Mouse (Mus musculus): ENCODE data around the gene Rpusd1.
"Not testable (repeated sequence)": the region's sequence is repeated elsewhere in the genome, so short reads cannot be mapped to it uniquely, and the experiment has no call there.

The Rpusd1 gene

GRCm38 (mm10) chr17:25735745-25736144 is 8.3 kb downstream of the Rpusd1 start, which contains the start of gene Mslnl:
TSS of gene Mslnl (plus strand) at chr17:25736042.
- DNase-seq (ENCODE audit: extremely low spot score, low read depth, low spot score): no peak

- DNase-seq (ENCODE audit: extremely low spot score, low read depth, low spot score): no peak
Measured at GRCm38 (mm10) chr17:25738861-25739260, 11.4 kb downstream of the Rpusd1 start.

GRCm38 (mm10) chr17:25741471-25741870 is 14.0 kb downstream of the Rpusd1 start:
- DNase-seq (ENCODE audit: extremely low spot score, low read depth, low spot score): not testable (repeated sequence)

- DNase-seq (ENCODE audit: extremely low spot score, low read depth, low spot score): no peak
Measured at GRCm38 (mm10) chr17:25743831-25744230, 16.4 kb downstream of the Rpusd1 start.

GRCm38 (mm10) chr17:25744311-25744710 is 16.8 kb downstream of the Rpusd1 start:
- DNase-seq (ENCODE audit: extremely low spot score, low read depth, low spot score): no peak

- DNase-seq (ENCODE audit: extremely low spot score, low read depth, low spot score): no peak
Measured at GRCm38 (mm10) chr17:25748238-25748637, 20.8 kb downstream of the Rpusd1 start.

GRCm38 (mm10) chr17:25749314-25749713 is 21.8 kb downstream of the Rpusd1 start:
- DNase-seq (ENCODE audit: extremely low spot score, low read depth, low spot score): no peak

- DNase-seq (ENCODE audit: extremely low spot score, low read depth, low spot score): no peak
Measured at GRCm38 (mm10) chr17:25751446-25751845, 24.0 kb downstream of the Rpusd1 start.

- no peak for DNase-seq (ENCODE audit: extremely low spot score, low read depth, low spot score)
Measured at GRCm38 (mm10) chr17:25754241-25754640, 26.8 kb downstream of the Rpusd1 start, which contains the start of gene Msln. TSS of gene Msln (minus strand) at chr17:25754378.

- DNase-seq (ENCODE audit: extremely low spot score, low read depth, low spot score): no peak
Measured at GRCm38 (mm10) chr17:25755086-25755485, 27.6 kb downstream of the Rpusd1 start.

GRCm38 (mm10) chr17:25755627-25756377 is 28.3 kb downstream of the Rpusd1 start:
- no peak for DNase-seq (ENCODE audit: extremely low spot score, low read depth, low spot score)

- no peak for DNase-seq (ENCODE audit: extremely low spot score, low read depth, low spot score)
Measured at GRCm38 (mm10) chr17:25756378-25757242, 29.1 kb downstream of the Rpusd1 start.

GRCm38 (mm10) chr17:25757691-25758090 is 30.2 kb downstream of the Rpusd1 start:
- DNase-seq (ENCODE audit: extremely low spot score, low read depth, low spot score): no peak

GRCm38 (mm10) chr17:25760148-25760547 is 32.7 kb downstream of the Rpusd1 start:
- DNase-seq (ENCODE audit: extremely low spot score, low read depth, low spot score): no peak

GRCm38 (mm10) chr17:25761561-25761970 is 34.1 kb downstream of the Rpusd1 start:
- no peak for DNase-seq (ENCODE audit: extremely low spot score, low read depth, low spot score)

- DNase-seq (ENCODE audit: extremely low spot score, low read depth, low spot score): no peak
Measured at GRCm38 (mm10) chr17:25762591-25762990, 35.1 kb downstream of the Rpusd1 start.

- DNase-seq (ENCODE audit: extremely low spot score, low read depth, low spot score): no peak
Measured at GRCm38 (mm10) chr17:25765886-25766285, 38.4 kb downstream of the Rpusd1 start.

- no peak for DNase-seq (ENCODE audit: extremely low spot score, low read depth, low spot score)
Measured at GRCm38 (mm10) chr17:25769331-25769730, 41.9 kb downstream of the Rpusd1 start.

GRCm38 (mm10) chr17:25773549-25774120 is 46.2 kb downstream of the Rpusd1 start, which contains the start of gene Narfl:
TSS of gene Narfl (plus strand) at chr17:25773776.
- DNase-seq (ENCODE audit: extremely low spot score, low read depth, low spot score): peak; percentile 98

- no peak for DNase-seq (ENCODE audit: extremely low spot score, low read depth, low spot score)
Measured at GRCm38 (mm10) chr17:25775318-25776062, 48.0 kb downstream of the Rpusd1 start.

- no peak for DNase-seq (ENCODE audit: extremely low spot score, low read depth, low spot score)
Measured at GRCm38 (mm10) chr17:25777948-25778347, 50.5 kb downstream of the Rpusd1 start.

Measured in hindlimb bud, embryonic 11.5 days (tissue).